Mouse (Mus musculus): ENCODE measurements around the gene Abraxas2.
A peak's percentile ranks its signal among the peaks of the same experiment; 100 is the strongest.

The Abraxas2 gene

DNA sequence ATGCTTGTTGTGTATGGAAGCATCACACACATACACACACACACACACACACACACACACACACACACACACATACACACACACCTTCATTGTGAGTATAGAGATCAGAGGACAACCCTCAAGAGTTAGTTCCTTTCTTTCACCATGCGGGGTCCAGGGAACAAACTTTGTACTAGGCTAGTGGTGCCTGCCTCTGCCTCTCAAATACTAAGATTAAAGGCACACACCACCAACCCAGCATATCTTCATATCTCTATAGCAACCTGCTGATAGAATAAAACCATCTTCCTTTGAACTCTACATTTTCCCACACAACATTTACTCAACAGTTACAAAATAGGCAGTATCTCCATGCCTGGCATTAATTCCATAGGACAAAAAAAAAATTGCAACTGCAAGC lies 2.9 kb upstream of the Abraxas2 start:
- DNase-seq = no peak

DNA sequence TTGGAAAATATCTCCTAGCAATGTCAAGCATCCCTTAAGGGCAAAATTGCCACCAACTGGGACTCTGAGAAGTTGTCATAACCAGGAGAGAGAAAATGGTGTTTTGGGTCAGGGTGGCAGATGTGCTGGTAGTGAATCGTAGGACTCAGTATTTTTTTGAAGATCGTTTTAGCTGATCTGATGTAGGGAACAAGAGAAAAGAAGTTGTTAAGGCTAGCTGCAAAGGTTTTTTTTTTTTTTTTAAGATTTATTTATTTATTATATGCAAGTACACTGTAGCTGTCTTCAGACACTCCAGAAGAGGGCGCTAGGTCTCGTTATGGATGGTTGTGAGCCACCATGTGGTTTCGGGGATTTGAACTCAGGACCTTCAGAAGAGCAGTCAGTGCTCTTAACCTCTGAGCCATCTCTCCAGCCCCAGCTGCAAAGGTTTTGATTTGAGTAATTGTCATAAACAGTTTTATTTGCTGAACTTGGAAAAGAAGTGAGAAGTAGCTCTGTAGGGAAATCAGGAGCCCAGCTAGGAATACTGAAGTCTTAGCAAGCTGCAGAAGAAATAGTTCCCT lies 899 bp upstream of the Abraxas2 start:
- DNase-seq = no peak

DNA sequence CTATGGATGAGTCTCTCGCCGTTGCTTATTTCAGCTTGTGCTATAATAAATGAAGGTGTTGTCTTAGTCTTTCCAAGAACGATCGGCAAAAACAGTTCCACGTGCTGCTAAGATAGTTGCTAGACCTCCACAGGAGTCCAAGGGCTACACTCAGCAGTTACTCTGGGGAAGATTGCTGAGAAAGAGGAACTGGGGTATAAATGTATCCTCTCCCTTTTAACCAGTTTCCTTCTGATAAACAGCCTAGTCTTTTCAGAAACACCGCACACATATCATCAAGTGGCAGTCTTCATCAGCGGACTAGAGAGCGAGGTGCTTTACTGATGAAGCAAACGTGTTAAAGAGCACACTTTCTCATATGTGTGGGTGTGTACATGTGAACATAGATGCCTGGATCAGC lies 7.3 kb downstream of the Abraxas2 start:
- DNase-seq = no peak

DNA sequence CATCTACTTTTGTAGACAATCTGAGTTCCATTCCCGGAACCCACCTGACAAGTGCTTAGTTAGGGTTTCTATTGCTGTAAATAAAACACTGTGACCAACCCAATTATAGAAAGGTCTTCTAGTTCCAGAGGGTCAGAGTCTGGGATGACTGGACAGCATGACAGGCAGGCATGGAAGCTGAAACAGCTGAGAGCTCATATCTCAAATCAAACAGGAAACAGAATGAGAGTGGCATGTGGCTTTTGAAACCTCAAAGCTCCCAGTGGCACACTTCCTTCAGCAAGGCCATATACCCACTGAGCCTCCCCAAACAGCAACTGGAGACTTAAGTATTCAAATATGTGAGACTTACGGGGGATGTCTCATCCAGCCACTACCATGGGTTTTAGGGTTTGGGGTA lies 14.0 kb downstream of the Abraxas2 start:
- no peak for DNase-seq

DNA sequence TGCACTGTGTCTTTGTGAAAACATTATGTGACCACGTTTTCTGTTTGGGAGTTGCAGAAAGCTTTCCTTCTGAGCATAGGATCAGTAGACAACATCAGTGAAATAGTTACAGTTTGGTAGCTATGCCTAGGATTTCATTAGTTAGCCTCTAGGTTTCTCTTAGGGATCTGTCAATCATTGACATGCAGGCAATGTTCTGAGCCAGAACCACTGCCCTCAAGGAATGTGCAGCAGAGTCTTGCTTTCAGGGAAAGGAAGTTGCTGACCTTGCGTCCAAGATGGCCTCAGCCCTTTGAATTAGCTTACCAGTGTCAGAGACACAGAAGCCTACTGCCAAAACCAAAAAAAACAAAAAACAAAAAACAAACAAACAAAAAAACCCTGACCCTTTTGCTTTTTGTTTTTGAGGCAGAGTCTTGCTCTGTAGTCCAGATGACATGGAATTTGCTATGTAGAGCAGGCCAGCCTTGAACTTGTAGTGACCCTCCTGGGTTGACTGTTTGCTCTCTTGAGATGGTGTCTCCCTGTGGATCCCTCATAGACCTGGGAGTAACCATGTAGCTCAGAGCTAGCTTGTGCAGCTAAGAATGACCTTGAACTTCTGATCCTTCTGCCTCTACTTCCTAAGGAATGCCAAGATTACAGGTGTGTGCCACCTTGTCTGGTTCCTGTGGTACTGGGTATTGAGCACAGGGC lies 16.5 kb downstream of the Abraxas2 start:
- peak; percentile 81 for DNase-seq

DNA sequence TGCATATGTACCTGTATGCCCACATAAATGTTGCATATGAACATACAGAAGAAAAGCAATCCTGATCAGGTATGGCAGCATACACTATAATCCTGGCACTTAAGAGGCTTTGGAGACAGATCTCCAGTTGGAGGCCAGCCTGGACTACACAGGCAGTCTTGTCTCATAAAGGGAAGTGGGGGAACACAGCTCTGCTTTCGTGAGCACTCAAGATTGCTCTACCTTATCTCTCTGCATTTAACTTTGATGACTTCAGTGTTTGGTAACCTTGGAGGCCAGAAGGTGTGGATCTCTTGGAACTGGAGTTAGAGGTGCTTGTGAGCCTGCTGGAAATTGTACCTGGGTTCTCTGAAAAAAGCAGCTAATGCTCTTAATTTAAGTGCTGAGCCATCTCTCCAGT lies 21.3 kb downstream of the Abraxas2 start:
- DNase-seq = no peak

GRCm38 (mm10) chr7:132882343-132882742 lies 23.3 kb downstream of the Abraxas2 start:
- DNase-seq = no peak

GRCm38 (mm10) chr7:132884031-132884430 lies 25.0 kb downstream of the Abraxas2 start:
- DNase-seq = no peak

- no peak for DNase-seq
Measured at GRCm38 (mm10) chr7:132887019-132887804, 28.2 kb downstream of the Abraxas2 start.

GRCm38 (mm10) chr7:132888052-132888451 lies 29.0 kb downstream of the Abraxas2 start:
- DNase-seq = no peak

GRCm38 (mm10) chr7:132888518-132889249 lies 29.7 kb downstream of the Abraxas2 start:
- DNase-seq = no peak

- no peak for DNase-seq
Measured at GRCm38 (mm10) chr7:132889691-132890090, 30.7 kb downstream of the Abraxas2 start.

GRCm38 (mm10) chr7:132890201-132890600 lies 31.2 kb downstream of the Abraxas2 start:
- DNase-seq = no peak

DNA sequence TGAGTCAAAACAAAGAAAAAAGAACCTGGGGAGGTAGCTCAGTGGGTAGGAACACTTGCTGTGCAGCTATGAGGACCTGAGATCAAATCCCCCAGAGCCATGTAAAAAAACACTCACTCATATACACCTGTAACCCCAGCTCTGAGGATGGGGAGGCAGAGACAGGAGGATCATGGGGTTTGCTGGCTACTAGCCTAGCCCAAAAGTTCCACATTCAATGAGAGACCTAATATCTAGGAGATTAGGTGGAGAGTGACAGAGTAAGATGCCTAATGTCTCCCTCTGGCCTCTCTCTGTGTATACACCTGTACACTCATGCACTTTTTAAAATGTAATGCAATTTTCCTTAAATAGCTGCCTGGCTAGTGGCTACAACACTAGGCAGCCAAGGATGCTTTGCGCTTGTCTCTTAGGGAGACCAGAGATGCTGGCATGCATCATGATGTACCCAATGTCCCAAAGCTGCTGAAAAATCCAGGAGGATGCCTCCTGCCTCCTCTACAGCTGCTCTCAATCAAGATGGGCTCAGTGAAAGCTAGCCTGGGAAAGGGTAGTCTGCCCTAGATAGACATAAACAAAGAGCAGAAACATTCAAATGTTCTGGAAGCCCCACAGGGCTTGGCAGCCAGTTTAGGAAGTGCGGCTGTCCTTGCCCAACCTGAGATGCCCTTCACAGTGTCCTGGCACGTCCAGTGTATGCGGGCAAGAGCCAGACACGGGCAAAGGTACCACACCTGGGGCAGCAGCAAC lies 32.7 kb downstream of the Abraxas2 start:
- peak; percentile 32 for DNase-seq

GRCm38 (mm10) chr7:132892311-132892661 lies 33.3 kb downstream of the Abraxas2 start:
- no peak for DNase-seq

DNA sequence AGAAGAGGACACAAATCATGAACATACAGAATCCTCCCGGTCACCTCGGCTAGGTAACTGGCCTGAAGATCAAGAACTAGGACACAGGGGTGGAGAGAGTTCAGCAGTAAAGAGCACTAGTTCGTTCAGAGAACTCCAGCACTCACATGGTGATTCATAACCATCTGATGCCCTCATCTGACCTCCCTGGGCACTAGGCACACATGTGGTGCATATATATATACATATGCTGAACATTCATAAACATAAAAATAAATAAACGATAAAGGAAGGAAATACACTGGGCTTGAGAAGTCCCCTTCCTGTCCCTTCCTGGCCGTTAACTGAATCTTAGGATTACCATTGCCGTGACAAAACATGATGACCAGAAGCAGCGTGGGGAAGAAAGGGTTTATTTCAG lies 33.8 kb downstream of the Abraxas2 start:
- no peak for DNase-seq

GRCm38 (mm10) chr7:132893336-132893735 lies 34.3 kb downstream of the Abraxas2 start:
- DNase-seq = no peak

GRCm38 (mm10) chr7:132894841-132895555 lies 36.0 kb downstream of the Abraxas2 start:
- DNase-seq = peak; percentile 42

DNA sequence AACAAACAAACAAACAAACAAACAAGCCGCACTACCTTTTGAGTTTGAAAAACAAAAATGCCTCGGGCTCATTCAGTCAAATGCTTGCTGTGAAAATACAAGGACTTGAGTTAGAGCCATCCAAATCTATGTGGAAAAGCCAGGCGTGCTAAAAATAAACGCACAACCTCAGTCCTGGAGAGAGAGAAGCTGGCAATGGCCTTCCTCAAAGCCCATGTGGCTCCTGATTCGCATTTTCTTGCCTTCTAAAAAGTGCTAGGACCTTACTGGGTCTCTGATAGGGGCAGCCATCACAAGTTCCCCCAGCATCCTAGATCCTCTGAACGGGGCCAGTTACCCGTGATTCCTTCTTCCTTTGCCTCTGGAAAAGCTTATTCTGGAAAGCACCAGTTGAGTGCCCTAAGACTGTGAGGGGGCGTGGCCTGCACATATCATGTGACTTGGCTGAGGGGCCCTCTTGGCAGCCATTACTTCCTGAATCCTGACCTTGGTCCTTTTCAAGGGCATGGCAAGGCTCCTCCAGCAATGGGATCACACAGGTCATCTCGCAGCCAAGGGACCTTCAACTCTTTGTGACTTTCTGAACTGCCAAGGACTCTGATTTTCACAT lies 37.3 kb downstream of the Abraxas2 start:
- DNase-seq = peak; percentile 35

GRCm38 (mm10) chr7:132897258-132897657 lies 38.2 kb downstream of the Abraxas2 start:
- no peak for DNase-seq

GRCm38 (mm10) chr7:132898234-132898633 lies 39.2 kb downstream of the Abraxas2 start:
- DNase-seq = no peak

Measured in kidney, postnatal 14 days (tissue).